Mouse (Mus musculus) heart, adult 18-20 months (tissue): Measurements from ENCODE around the gene Guk1. TPM values are rescaled to one million over a fixed set of nuclear protein-coding genes. Genes with fewer than 3 reads are reported as not detected.

Experiments
- DNase-seq, 2 experiments: peaks; one replicate each; pipeline ENCODE4 v3.0.0; 2021 to 2022; ENCODE audit warnings: mixed read lengths in 1 of 2
- total RNA-seq, 2 experiments: library from RNA; stranded (reverse); gene quantifications; 2 replicates each; pipeline ENCODE4 v1.2.3; 2021

The Guk1 gene
- total RNA-seq, 2 experiments from 2014 or later, result 108 to 133 TPM

DNA sequence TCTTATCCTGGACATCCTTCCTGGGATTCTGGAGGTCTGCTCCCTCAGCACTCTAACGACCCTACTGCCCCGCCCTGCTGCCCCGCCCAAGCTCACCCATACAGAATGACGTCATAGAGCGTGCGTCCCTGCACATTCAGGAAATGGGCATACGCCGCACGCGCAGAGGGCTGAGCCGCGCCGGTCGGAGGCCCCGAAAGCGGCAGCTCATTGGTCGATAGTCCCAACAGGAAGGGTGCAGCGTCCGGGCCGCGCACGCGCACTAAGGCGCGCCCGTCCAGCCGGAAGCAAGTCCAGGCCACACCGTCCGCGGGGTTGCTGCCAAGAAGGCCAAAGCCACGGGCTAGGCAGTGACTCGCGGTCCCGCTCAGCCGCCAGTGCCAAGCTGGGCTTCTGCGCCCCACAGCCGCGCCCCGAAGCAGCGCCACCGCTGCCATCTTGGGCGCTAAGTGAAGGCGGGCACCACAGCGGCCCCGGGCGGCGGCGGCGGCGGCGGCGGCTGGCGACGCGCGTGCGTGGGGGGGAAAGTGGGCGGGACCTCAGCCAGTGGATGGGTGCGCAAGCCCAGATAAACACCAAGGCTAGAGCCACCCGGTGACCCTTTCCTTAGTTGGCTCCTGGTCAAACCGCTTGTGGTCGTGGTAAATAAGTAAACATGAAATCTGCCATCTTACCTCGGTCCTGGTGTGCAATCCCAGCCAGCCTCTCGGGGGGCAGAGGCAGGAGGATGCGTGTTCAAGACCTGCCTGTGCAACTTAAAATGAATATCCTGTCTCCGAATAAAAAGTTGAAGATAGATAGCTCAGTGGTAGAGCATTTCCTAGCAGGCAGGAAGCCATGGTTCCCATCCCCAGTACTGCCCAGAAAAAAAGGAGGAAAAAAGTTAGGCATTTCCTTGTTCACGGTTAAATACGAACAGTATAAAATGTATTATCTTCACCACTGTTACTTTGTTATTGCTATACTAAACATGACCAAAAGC lies 28.5 kb downstream of the Guk1 start, which contains the start of gene Iba57:
Gene Iba57, minus strand, starts transcription at position 485 of the 982 bp plus-strand sequence.
- peak; percentile 97 to 99 for DNase-seq

DNA sequence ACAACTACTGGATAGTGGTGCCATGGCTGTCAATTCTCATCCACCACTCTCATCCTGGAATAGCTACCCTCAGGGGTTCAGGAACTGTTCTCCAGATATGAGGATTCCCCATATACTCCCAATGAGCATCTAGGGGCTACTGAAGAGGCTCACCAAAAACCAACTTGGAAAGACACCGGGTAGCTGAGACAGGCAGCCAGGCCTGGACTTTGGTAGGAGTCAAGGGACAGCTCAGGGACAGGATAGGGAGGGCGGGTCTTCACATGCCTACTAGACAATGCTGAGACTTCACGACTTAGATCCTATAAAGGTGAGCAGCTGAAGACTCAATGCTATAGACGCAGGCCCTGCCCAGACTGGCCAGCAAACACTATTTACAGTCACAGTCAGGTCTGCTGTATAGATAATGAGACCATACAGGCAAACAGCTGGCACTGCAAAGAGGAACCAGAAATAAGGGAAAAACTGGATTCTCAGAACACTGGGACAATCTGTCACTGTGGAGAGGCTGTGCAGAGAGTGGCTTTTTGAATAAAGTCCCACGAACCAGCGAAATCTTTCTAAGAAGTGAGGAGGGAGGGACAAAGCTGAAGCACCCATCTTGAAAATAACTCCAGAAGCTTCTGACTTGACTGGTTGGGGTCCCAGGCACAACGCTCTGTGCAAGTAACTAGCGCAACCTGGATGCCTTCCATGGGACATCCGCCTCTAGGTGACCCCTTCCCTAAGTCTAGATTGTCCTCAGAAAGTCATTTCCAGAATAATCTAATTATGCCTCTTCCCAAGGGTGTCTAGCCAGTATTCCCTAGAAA lies 29.4 kb downstream of the Guk1 start:
- DNase-seq, result no peak

GRCm38 (mm10) chr11:59161398-59161797 lies 30.6 kb downstream of the Guk1 start:
- DNase-seq, result peak; percentile 55 to 73

DNA sequence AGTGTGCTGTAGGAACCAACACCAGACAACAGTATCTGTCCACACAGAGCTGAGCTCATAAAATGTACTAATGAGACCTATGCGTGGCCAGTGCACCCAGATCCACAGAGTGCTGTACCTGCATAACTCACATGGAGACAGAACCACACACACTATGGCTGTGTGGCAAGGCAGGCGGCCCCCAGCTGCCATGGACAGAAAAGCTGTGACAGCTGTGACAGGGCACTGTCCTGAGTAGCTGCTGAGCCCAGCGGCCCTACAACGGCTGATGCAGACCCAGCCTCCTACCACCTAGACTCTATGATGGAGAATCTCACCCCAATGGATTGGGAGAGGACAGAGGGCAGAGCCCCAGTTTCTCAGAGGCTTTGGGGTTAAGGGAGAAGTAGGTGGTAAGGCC lies 32.5 kb downstream of the Guk1 start:
- DNase-seq, result no peak

GRCm38 (mm10) chr11:59159099-59159498 lies 32.9 kb downstream of the Guk1 start:
- no peak for DNase-seq

DNA sequence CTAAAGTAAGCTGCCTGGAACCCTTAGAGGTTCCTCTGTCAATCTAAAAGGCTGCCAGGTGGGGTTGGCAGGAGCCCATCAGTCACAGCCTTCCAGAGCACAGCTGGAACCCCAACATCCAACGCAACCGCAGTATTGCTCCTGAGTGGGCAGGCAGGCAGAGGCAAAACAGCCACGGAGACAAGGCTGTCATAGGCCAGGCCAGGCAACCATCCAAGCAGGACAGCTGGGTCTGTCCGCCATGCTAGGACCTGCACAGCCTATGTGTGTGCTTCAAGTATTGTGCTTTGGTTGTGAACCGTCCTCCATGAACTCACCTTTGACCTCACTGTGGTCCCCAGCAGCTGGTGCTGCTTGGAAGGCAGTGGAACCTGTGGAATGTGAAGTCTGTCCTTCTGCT lies 36.1 kb downstream of the Guk1 start:
- no peak for DNase-seq

GRCm38 (mm10) chr11:59154220-59154619 lies 37.8 kb downstream of the Guk1 start:
- DNase-seq, result no peak

GRCm38 (mm10) chr11:59151729-59152128 lies 40.3 kb downstream of the Guk1 start:
- DNase-seq, result no peak

GRCm38 (mm10) chr11:59149302-59149701 lies 42.7 kb downstream of the Guk1 start:
- no peak for DNase-seq

- no peak for DNase-seq
Measured at GRCm38 (mm10) chr11:59142962-59143361, 49.0 kb downstream of the Guk1 start.

- DNase-seq, result peak in 1 of 2 experiments; percentile 28
Measured at GRCm38 (mm10) chr11:59141772-59142370, 50.1 kb downstream of the Guk1 start.

GRCm38 (mm10) chr11:59138537-59139486 lies 53.2 kb downstream of the Guk1 start:
- DNase-seq, result peak; percentile 59 to 63

- peak in 1 of 2 experiments; percentile 42 for DNase-seq
Measured at GRCm38 (mm10) chr11:59136994-59137706, 54.9 kb downstream of the Guk1 start.

GRCm38 (mm10) chr11:59135904-59136452 lies 56.0 kb downstream of the Guk1 start, which contains the start of gene Obscn:
Obscn (minus strand) TSS chr11:59136402.
- peak; percentile 34 to 47 for DNase-seq

GRCm38 (mm10) chr11:59135051-59135820 lies 56.8 kb downstream of the Guk1 start:
- DNase-seq, result peak in 1 of 2 experiments; percentile 33

DNA sequence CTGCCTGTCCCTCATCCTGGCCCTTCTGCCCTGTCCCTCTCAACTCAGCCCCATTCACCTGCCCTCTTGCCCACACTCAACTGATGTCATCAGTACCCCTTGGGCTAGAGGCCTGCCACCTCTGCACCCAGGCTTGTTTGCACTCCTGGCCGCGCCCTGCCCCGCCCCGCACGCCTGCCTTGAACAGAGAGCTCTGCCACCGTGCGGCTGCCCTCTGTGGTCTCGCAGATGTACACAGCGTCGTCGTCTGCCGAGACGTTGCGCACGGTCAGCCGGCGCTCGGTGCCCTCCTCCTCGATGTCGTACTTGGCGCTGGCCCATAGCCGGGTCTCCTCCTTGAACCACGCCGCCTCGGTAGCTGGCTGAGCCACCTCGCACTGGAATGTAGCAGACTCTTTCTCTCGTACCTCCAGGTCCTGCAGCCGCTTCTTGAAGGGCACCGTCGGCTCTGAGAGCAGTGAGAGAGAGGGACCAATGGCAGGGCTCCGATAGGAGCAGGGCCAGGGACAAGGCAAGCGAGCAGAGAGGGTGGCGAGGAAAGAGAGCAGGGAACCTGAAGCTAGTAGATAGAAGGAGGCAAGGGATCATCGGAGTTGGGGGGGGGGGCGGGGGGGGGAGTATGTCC lies 57.5 kb downstream of the Guk1 start:
- DNase-seq, result peak in 1 of 2 experiments; percentile 29
